Mouse (Mus musculus): ENCODE data around the gene BC017158.

DNA sequence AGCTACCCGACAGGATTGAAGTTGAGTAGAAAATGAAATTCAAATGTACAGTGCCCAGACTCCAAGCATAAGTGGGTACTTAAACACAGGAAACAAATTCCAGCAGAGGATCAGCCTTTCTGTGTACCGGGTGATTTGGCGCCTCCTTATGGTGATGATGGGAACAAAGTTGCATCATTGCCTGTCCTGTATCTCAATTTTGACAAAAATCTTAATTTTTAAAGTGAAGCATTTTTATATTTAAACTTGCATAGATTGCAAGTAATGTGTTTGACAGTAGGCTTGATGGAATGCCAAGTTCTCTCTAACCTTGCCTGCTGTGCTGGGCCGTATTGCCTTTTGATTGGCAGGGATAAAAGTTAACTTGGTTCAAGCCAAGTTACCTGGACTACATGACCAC is 59.0 kb downstream of the BC017158 start:
- no peak for TF ChIP-seq SRF (IDR thresholded peaks at IDR 0.05; ENCODE audit: control insufficient read depth, insufficient read length, low read depth)
- TF ChIP-seq POLR2A (IDR thresholded peaks at IDR 0.05; ENCODE audit: insufficient read length, low read depth) = no peak

Data from myocyte (in vitro differentiated cells).